Mouse (Mus musculus) splenic B cell, adult 2 months (primary cell): ENCODE results near the gene Hoxa4.
A peak's percentile ranks its signal among the peaks of the same experiment; 100 is the strongest.

Experiments
- DNase-seq: peaks from one replicate; pipeline ENCODE4 v3.0.0-alpha.2; 2011; ENCODE audit warnings: low read depth, low spot score
- H3K27me3 ChIP-seq: 2 replicates; pipeline ENCODE4 v1.6.1; 2012; ENCODE audit warnings: mild to moderate bottlenecking, low read length, moderate library complexity, mixed read lengths; ENCODE audit not compliant: control insufficient read depth, poor library complexity, insufficient read depth, severe bottlenecking
- H3K36me3 ChIP-seq: 2 replicates; pipeline ENCODE4 v1.6.1; 2012; ENCODE audit warnings: mild to moderate bottlenecking, low read length, moderate library complexity, mixed read lengths; ENCODE audit not compliant: control insufficient read depth, poor library complexity, insufficient read depth, severe bottlenecking

The Hoxa4 gene

GRCm38 (mm10) chr6:52164051-52164625 lies 27.4 kb downstream of the Hoxa4 start:
- Histone ChIP-seq H3K36me3 (no peaks in the 10 kb centered on the region), H3K27me3 (peaks cover 6% of the 10 kb centered on the region)
- DNase-seq, result no peak

GRCm38 (mm10) chr6:52163366-52164031 lies 28.1 kb downstream of the Hoxa4 start:
- Histone ChIP-seq H3K36me3 (no peaks in the 10 kb centered on the region), H3K27me3 (peaks cover 8% of the 10 kb centered on the region)
- no peak for DNase-seq

GRCm38 (mm10) chr6:52162611-52163365 lies 28.8 kb downstream of the Hoxa4 start:
- H3K27me3 ChIP-seq, result peaks cover 9% of the 10 kb centered on the region
- no peaks in the 10 kb centered on the region for H3K36me3 ChIP-seq
- DNase-seq, result no peak

- no peak for DNase-seq
- H3K36me3 ChIP-seq, result no peaks in the 10 kb centered on the region
- H3K27me3 ChIP-seq, result peaks cover 9% of the 10 kb centered on the region
These were observed 29.5 kb downstream of the Hoxa4 start for GRCm38 (mm10) chr6:52162093-52162380.

- no peak for DNase-seq
- Histone ChIP-seq H3K36me3 (no peaks in the 10 kb centered on the region), H3K27me3 (peaks cover 9% of the 10 kb centered on the region)
These were observed 30.0 kb downstream of the Hoxa4 start for GRCm38 (mm10) chr6:52161336-52162092.

GRCm38 (mm10) chr6:52160511-52161335 lies 30.8 kb downstream of the Hoxa4 start:
- DNase-seq, result no peak
- Histone ChIP-seq H3K27me3 (peaks cover 9% of the 10 kb centered on the region), H3K36me3 (no peaks in the 10 kb centered on the region)

GRCm38 (mm10) chr6:52159979-52160378 lies 31.6 kb downstream of the Hoxa4 start:
- H3K36me3 ChIP-seq, result no peaks in the 10 kb centered on the region
- H3K27me3 ChIP-seq, result peaks cover 9% of the 10 kb centered on the region
- DNase-seq, result peak; percentile 11

- Histone ChIP-seq H3K36me3 (no peaks in the 10 kb centered on the region), H3K27me3 (peaks cover 9% of the 10 kb centered on the region)
- no peak for DNase-seq
These were observed 32.3 kb downstream of the Hoxa4 start for GRCm38 (mm10) chr6:52159164-52159761.

- DNase-seq, result peak; percentile 59
- H3K27me3 ChIP-seq, result peaks cover 9% of the 10 kb centered on the region
- H3K36me3 ChIP-seq, result no peaks in the 10 kb centered on the region
These were observed 33.1 kb downstream of the Hoxa4 start, which contains the start of gene Hoxa1 for GRCm38 (mm10) chr6:52158276-52159051. TSS of gene Hoxa1 (minus strand) at chr6:52158317.

GRCm38 (mm10) chr6:52157466-52158275 lies 33.9 kb downstream of the Hoxa4 start:
- H3K36me3 ChIP-seq, result no peaks in the 10 kb centered on the region
- DNase-seq, result no peak

GRCm38 (mm10) chr6:52156551-52157200 lies 34.9 kb downstream of the Hoxa4 start:
- H3K27me3 ChIP-seq, result peaks cover 9% of the 10 kb centered on the region
- no peak for DNase-seq
- H3K36me3 ChIP-seq, result no peaks in the 10 kb centered on the region

More at GRCm38 (mm10) chr6:52157466-52158275, 33.9 kb downstream of the Hoxa4 start:
- peaks cover 9% of the 10 kb centered on the region for H3K27me3 ChIP-seq

GRCm38 (mm10) chr6:52155471-52155870 lies 36.1 kb downstream of the Hoxa4 start:
- no peak for DNase-seq
- H3K36me3 ChIP-seq, result no peaks in the 10 kb centered on the region

More at GRCm38 (mm10) chr6:52155471-52155870, 36.1 kb downstream of the Hoxa4 start:
- peaks cover 7% of the 10 kb centered on the region; the same call in 1 of the 2 replicates for H3K27me3 ChIP-seq
